Mouse (Mus musculus): ENCODE measurements at regions not wholly inside any gene's neighbourhood (a gene's known extent, or its start where the extent isn't known, plus 50 kb on each side); places are given as distances from the start of the nearest gene placed in this dataset.
A peak's percentile ranks its signal among the peaks of the same experiment; 100 is the strongest.

DNA sequence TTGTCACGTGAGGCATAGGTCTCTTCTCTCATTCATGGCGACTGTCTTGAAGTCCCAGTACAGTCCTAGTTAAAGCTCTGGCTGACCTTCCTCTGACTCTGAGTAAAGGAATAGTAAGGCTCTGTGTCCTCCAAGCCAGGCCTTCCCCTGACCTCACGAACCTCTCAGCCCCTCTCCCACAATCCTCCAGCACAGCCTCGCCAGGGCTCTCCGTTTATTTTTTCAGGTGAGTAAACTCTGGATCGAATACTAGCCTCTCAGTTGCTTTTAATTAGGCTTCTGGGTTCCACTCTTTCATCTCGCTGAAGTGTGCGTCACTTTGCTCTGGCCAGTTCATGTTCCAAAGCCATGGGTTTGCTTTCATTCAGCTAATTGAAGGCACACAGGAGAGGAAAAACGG lies 133.8 kb downstream of the Mylk4 start:
- H3K27ac ChIP-seq: no peak overlapping the region
- no peak for ATAC-seq (ENCODE audit: insufficient read depth, low FRiP score, low read depth)
- H3K4me3 ChIP-seq (replicated peaks): no peak overlapping the region
- WGBS: 53% methylated on average over 9 of the region's 9 CpGs
- H3K9ac ChIP-seq: no peak overlapping the region
- H3K36me3 ChIP-seq: no peaks in the 10 kb centered on the region
- no peaks in the 10 kb centered on the region for H3K27me3 ChIP-seq (replicated peaks)
- H3K4me1 ChIP-seq: no peaks in the 10 kb centered on the region
- H3K4me2 ChIP-seq: no peak overlapping the region
- H3K9me3 ChIP-seq: no peaks in the 10 kb centered on the region

GRCm38 (mm10) chr13:32643030-32643750 lies 140.6 kb downstream of the Mylk4 start:
- H3K27me3 ChIP-seq (replicated peaks): no peaks in the 10 kb centered on the region
- H3K4me3 ChIP-seq (replicated peaks): no peak overlapping the region
- no peaks in the 10 kb centered on the region for H3K9me3 ChIP-seq
- H3K36me3 ChIP-seq: no peaks in the 10 kb centered on the region
- ATAC-seq (ENCODE audit: insufficient read depth, low FRiP score, low read depth): no peak
- H3K4me1 ChIP-seq: no peaks in the 10 kb centered on the region
- H3K4me2 ChIP-seq: no peak overlapping the region
- H3K27ac ChIP-seq: no peak overlapping the region
- 40% methylated on average over 5 of the region's 5 CpGs for WGBS
- H3K9ac ChIP-seq: no peak overlapping the region

GRCm38 (mm10) chr13:32640941-32641340 lies 142.8 kb downstream of the Mylk4 start:
- Histone ChIP-seq H3K4me2 (no peak overlapping the region), H3K4me1 (no peaks in the 10 kb centered on the region), H3K9ac (no peak overlapping the region), H3K9me3 (no peaks in the 10 kb centered on the region), H3K4me3 (replicated peaks) (no peak overlapping the region), H3K36me3 (no peaks in the 10 kb centered on the region), H3K27ac (no peak overlapping the region), H3K27me3 (replicated peaks) (no peaks in the 10 kb centered on the region)
- no peak for ATAC-seq (ENCODE audit: insufficient read depth, low FRiP score, low read depth)
- 88% methylated on average over 2 of the region's 2 CpGs for WGBS

DNA sequence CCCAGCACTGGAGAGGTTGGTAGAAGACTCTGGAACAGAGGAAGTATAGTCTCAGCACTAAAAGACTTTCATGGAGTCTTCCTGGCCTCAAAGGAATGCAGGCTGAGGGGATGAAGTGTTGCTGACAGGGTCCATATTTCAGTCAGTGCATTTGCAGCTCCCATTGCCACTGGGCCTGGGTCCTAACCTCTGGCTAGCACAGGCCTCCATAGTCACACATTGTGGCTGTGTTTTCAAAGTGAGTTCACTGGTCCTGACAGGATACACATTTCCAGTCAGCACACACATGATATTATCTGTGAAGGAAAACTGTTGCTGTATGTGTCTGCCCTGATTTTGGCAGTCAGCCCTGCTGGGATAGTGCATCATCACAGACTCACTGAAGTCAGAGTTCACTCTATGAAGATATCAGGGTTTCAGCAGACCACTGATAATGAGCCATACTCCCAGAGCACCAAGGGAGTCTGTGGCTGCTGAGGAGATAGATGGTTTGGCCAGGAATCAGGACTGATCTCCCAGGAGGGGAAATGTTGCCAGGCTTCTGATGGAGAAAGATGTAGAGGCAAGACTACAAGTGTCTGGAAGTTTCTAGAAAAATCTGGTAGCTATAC lies 153.5 kb downstream of the Mylk4 start:
- no peak for ATAC-seq (ENCODE audit: insufficient read depth, low FRiP score, low read depth)
- H3K4me3 ChIP-seq (replicated peaks): no peak overlapping the region
- no peak overlapping the region for H3K4me2 ChIP-seq
- H3K9me3 ChIP-seq: no peaks in the 10 kb centered on the region
- no peak overlapping the region for H3K9ac ChIP-seq
- no peak overlapping the region for H3K27ac ChIP-seq
- H3K36me3 ChIP-seq: no peaks in the 10 kb centered on the region
- no peaks in the 10 kb centered on the region for H3K4me1 ChIP-seq
- no peaks in the 10 kb centered on the region for H3K27me3 ChIP-seq (replicated peaks)

DNA sequence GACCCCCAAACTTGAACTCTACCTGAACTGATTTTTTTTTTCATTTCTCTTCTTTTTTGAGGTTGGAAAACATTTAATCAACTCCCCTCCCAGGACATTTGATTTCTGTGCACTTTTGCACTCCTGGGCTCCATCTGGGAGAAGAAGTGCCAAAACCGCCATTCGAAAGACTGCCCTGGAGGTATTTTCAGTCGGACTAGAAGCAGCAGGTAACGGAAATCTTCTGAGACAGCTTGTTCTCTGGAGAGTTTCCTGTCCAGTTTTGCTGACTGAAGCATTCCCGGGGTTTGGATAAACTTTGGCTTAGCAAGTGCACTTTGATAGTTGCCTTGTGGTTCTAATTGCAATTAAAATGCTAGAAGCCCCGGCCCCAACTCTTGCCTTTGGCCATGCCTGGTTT lies 169.8 kb downstream of the Mylk4 start:
- WGBS: 49% methylated on average over 6 of the region's 6 CpGs
- Histone ChIP-seq H3K36me3 (no peaks in the 10 kb centered on the region), H3K27me3 (replicated peaks) (no peaks in the 10 kb centered on the region), H3K4me3 (replicated peaks) (no peak overlapping the region), H3K9me3 (no peaks in the 10 kb centered on the region), H3K27ac (no peak overlapping the region), H3K4me1 (peaks cover 15% of the 10 kb centered on the region), H3K9ac (no peak overlapping the region), H3K4me2 (no peak overlapping the region)
- ATAC-seq (ENCODE audit: insufficient read depth, low FRiP score, low read depth): no peak

DNA sequence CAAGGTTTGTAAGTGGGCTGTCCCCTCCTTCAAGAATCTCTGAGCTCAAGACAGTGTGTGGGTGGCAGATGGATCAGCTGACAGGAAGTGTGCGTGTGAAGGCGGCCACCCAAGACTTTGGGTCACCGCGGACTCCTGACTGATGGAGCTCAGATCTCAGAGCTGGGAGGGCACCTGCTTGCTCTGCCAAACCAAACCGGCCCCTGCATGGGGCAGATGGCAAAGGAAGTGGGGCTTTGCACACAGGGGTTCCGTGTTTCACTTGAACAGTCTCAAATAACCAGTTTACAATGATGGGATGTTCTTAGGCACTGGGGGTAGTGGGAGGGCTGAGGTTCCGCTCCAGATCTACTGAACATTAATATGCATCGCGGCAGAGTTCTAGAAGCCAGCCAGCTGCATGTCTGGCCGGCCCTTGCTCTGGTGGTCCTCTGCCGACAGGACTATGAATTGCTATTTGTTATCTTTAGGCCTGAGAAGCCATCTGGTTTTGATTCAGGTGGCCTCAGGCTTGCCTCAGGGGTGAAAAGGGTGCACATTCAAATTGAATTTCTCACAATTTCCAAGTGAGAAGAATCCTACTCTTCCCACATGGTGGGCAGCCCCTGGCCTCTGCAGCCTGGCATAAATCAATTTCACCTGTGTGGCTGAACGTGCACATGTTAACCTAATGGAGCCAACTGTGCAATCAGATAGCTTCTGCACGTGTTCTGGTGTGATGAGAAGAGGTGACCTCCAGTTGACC lies 172.0 kb downstream of the Mylk4 start:
- Histone ChIP-seq H3K9ac (no peak overlapping the region), H3K36me3 (no peaks in the 10 kb centered on the region), H3K27me3 (replicated peaks) (no peaks in the 10 kb centered on the region), H3K27ac (no peak overlapping the region), H3K4me1 (peaks cover 15% of the 10 kb centered on the region), H3K4me2 (peak overlapping the region; percentile 23; the same call in 1 of the 2 replicates), H3K9me3 (no peaks in the 10 kb centered on the region), H3K4me3 (replicated peaks) (no peak overlapping the region)
- WGBS: 33% methylated on average over 13 of the region's 13 CpGs
- ATAC-seq (ENCODE audit: insufficient read depth, low FRiP score, low read depth): no peak; the same call in 1 of the 2 replicates

DNA sequence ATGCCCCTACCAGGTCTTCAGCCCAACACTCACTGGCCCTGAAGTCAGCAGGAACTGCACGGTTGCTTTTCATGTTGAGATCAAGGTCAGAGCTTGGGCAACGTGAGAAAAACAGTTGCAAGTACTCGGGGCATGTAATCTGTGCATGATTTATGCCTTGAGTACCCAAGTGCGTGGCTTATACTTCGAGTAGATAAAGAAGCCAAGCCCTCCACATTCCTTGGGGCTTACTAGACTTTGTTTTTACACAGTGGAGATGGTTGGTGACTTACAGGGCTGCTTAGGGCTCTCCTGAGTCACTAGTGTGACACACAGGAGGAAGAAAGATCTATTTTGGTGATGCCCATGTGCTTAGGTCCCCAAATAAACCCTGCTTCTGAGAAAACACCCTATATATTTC lies 172.8 kb downstream of the Mylk4 start:
- H3K36me3 ChIP-seq: no peaks in the 10 kb centered on the region
- no peak overlapping the region for H3K4me3 ChIP-seq (replicated peaks)
- no peak overlapping the region for H3K9ac ChIP-seq
- ATAC-seq (ENCODE audit: insufficient read depth, low FRiP score, low read depth): 0 out of 2 replicates have a peak, but pooled peaks have one; percentile 47
- H3K9me3 ChIP-seq: no peaks in the 10 kb centered on the region
- 24% methylated on average over 5 of the region's 5 CpGs for WGBS
- peaks cover 15% of the 10 kb centered on the region for H3K4me1 ChIP-seq
- no peaks in the 10 kb centered on the region for H3K27me3 ChIP-seq (replicated peaks)
- H3K27ac ChIP-seq: no peak overlapping the region
- H3K4me2 ChIP-seq: no peak overlapping the region

GRCm38 (mm10) chr13:32608413-32608812 lies 175.3 kb downstream of the Mylk4 start:
- Histone ChIP-seq H3K4me1 (peaks cover 15% of the 10 kb centered on the region), H3K4me3 (replicated peaks) (no peak overlapping the region), H3K9ac (no peak overlapping the region), H3K9me3 (no peaks in the 10 kb centered on the region), H3K36me3 (no peaks in the 10 kb centered on the region), H3K27me3 (replicated peaks) (no peaks in the 10 kb centered on the region), H3K27ac (no peak overlapping the region), H3K4me2 (no peak overlapping the region)
- no peak for ATAC-seq (ENCODE audit: insufficient read depth, low FRiP score, low read depth)
- WGBS: 74% methylated on average over 3 of the region's 3 CpGs

DNA sequence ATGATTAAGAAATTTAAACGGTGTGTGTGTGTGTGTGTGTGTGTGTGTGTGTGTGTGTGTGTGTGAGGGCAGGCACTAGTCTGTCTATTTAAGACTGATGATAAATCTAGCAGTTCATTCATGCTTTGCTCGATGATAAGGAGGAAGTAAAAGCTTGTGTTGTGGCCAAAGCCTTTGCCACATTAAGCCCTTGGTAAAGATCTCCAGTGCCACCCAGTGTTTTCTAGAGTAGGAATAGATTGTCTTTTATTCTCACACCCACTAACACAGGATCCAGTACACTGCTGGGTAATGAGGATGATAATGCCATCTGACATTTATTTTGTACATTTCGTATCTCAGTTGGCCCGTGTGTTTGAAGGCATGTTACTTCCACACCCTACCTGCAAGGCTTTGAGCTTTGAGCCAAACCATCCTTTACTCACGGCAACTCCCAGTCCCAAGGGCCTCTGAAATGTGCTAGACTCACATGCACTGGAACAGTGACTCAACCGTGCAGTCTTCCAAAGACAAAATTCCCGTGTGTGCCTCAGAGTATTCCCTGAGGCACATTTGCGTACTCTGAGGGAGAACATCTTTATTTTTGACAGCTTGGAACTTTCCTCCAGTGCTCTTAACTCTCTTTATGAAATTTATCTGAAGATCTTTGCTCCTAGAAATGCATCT lies 179.7 kb downstream of the Mylk4 start:
- no peak overlapping the region for H3K27ac ChIP-seq
- no peak overlapping the region for H3K4me2 ChIP-seq
- WGBS: 68% methylated on average over 8 of the region's 8 CpGs
- no peaks in the 10 kb centered on the region for H3K9me3 ChIP-seq
- H3K27me3 ChIP-seq (replicated peaks): no peaks in the 10 kb centered on the region
- H3K9ac ChIP-seq: no peak overlapping the region
- no peaks in the 10 kb centered on the region for H3K36me3 ChIP-seq
- no peak overlapping the region for H3K4me3 ChIP-seq (replicated peaks)
- no peak for ATAC-seq (ENCODE audit: insufficient read depth, low FRiP score, low read depth)
- no peaks in the 10 kb centered on the region for H3K4me1 ChIP-seq

DNA sequence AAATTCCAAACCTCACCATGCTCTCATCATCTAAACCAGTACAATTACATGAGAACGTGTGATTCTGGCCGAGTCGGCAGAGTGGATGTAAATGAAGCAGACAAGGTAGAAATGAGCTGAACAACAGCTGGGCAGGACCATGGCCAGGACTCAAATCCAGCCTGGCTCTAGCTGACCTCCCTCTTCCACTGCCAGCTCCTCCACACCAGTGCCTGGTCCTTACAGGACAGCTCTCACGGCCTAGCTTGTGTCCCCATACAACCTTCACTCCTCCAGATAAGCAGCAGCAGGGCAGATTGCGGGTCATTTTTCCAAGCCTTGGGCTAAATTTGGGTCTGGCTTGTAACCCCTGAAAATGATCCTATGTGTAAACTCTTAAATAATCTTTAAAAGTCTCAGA lies 182.4 kb downstream of the Mylk4 start:
- ATAC-seq (ENCODE audit: insufficient read depth, low FRiP score, low read depth): no peak
- no peak overlapping the region for H3K4me2 ChIP-seq
- H3K27ac ChIP-seq: no peak overlapping the region
- no peaks in the 10 kb centered on the region for H3K9me3 ChIP-seq
- H3K4me1 ChIP-seq: no peaks in the 10 kb centered on the region
- no peaks in the 10 kb centered on the region for H3K36me3 ChIP-seq
- no peak overlapping the region for H3K9ac ChIP-seq
- H3K4me3 ChIP-seq (replicated peaks): no peak overlapping the region
- no peaks in the 10 kb centered on the region for H3K27me3 ChIP-seq (replicated peaks)
- WGBS: 70% methylated on average over 5 of the region's 5 CpGs

DNA sequence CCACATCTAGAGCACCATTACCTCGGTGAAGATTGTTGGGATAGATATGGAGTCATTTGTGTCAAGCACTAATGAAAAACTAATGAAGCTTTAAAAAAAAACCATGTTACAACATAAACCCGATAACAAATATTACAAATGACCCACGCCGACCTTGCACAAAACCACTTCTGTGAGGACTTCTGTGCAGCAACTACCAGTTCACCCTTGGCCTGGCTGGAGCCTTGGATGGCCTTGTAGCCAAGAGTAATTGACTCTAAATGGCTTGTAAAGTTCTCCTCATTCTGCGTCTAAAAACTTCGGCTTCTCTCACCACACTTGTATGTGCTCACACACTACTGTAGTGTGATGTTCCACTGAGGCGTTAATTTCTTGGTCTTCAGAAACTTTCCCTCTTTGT lies 190.1 kb downstream of the Mylk4 start:
- no peak for ATAC-seq (ENCODE audit: insufficient read depth, low FRiP score, low read depth)
- 83% methylated on average over 7 of the region's 7 CpGs for WGBS
- Histone ChIP-seq H3K4me3 (replicated peaks) (no peak overlapping the region), H3K4me2 (no peak overlapping the region), H3K27me3 (replicated peaks) (no peaks in the 10 kb centered on the region), H3K4me1 (no peaks in the 10 kb centered on the region), H3K9me3 (no peaks in the 10 kb centered on the region), H3K36me3 (no peaks in the 10 kb centered on the region), H3K9ac (no peak overlapping the region), H3K27ac (no peak overlapping the region)

GRCm38 (mm10) chr13:32593131-32593530 lies 190.6 kb downstream of the Mylk4 start:
- WGBS: 92% methylated on average over 5 of the region's 5 CpGs
- Histone ChIP-seq H3K36me3 (no peaks in the 10 kb centered on the region), H3K27me3 (replicated peaks) (no peaks in the 10 kb centered on the region), H3K27ac (no peak overlapping the region), H3K4me2 (no peak overlapping the region), H3K4me1 (no peaks in the 10 kb centered on the region), H3K9ac (no peak overlapping the region), H3K9me3 (no peaks in the 10 kb centered on the region), H3K4me3 (replicated peaks) (no peak overlapping the region)
- ATAC-seq (ENCODE audit: insufficient read depth, low FRiP score, low read depth): no peak

All from stomach, embryonic 15.5 days (tissue).